Comparison of ENCODE assay signal across 14 mouse cellular contexts in genomic region chr5:135537794-135538214, GRCm38 (mm10). TPM values are rescaled to one million over a fixed set of nuclear protein-coding genes. Genes with fewer than 3 reads are reported as not detected.
DNase-seq lines count a peak whose midpoint lies in the region; ATAC-seq and TF ChIP-seq lines count a peak whose summit lies in the region.
"Had no signal": no experiment of that assay in that cellular context is flagged by ENCODE, and none has a peak within 500 bp of the region (broad histone marks: within the 10 kb centered on the region; RNA-seq: fewer than 3 reads in every experiment).

No protein-coding gene starts in this region.

- peak; percentile 15; the same call in 1 of the 2 replicates for ATAC-seq in liver, embryonic 13.5 days (ENCODE audit: low read depth)
- ATAC-seq in hindbrain, embryonic 12.5 days (ENCODE audit: low FRiP score), result no peak
- ATAC-seq in erythroblast, adult 5-6 weeks (replicated peaks; ENCODE audit: low FRiP score, poor library complexity, severe bottlenecking), result no peak
- ATAC-seq: midbrain, embryonic 13.5 days had no signal

- peaks cover 3% of the 10 kb centered on the region for H3K4me1 ChIP-seq in ES-Bruce4 (ENCODE audit: control insufficient read depth, insufficient read depth, low read length)
- peaks cover 3% of the 10 kb centered on the region; the same call in 1 of the 2 replicates for H3K4me1 ChIP-seq in liver, embryonic 13.5 days (replicated peaks)
- no peaks in the 10 kb centered on the region for H3K4me1 ChIP-seq in hindbrain, embryonic 12.5 days
- H3K4me1 ChIP-seq: hindbrain, embryonic 15.5 days; limb, embryonic 12.5 days; midbrain, embryonic 13.5 days had no signal

- H3K36me3 ChIP-seq in ES-Bruce4 (ENCODE audit: control insufficient read depth, insufficient read depth, low read length, poor library complexity, severe bottlenecking), result no peaks in the 10 kb centered on the region
- no peaks in the 10 kb centered on the region for H3K36me3 ChIP-seq in liver, embryonic 13.5 days
- H3K36me3 ChIP-seq in hindbrain, embryonic 12.5 days, result no peaks in the 10 kb centered on the region
- H3K36me3 ChIP-seq: hindbrain, embryonic 15.5 days; limb, embryonic 12.5 days; midbrain, embryonic 13.5 days had no signal

- no peak overlapping the region for H3K4me3 ChIP-seq in ES-Bruce4 (ENCODE audit: low read depth, low read length)
- no peak overlapping the region for H3K4me3 ChIP-seq in liver, embryonic 13.5 days (replicated peaks)
- H3K4me3 ChIP-seq in hindbrain, embryonic 12.5 days, result no peak overlapping the region
- H3K4me3 ChIP-seq: hindbrain, embryonic 15.5 days; layer of hippocampus, adult 2 months; limb, embryonic 12.5 days; midbrain, embryonic 13.5 days had no signal

- TF ChIP-seq POLR2A in ES-Bruce4 (IDR thresholded peaks at IDR 0.05; ENCODE audit: insufficient read depth, low read length), result no peak

- H3K4me2 ChIP-seq in liver, embryonic 13.5 days, result peak overlapping the region; percentile 1; the same call in 1 of the 2 replicates
- H3K4me2 ChIP-seq in hindbrain, embryonic 12.5 days (replicated peaks), result no peak overlapping the region
- H3K4me2 ChIP-seq: hindbrain, embryonic 15.5 days; limb, embryonic 12.5 days; midbrain, embryonic 13.5 days had no signal

- TF ChIP-seq EP300 in ES-Bruce4 (IDR thresholded peaks at IDR 0.05; ENCODE audit: insufficient read depth, low read depth, low read length), result no peak

- TF ChIP-seq CTCF in ES-Bruce4 (IDR thresholded peaks at IDR 0.05; ENCODE audit: low read depth, low read length), result peak; percentile 20

- peak; percentile 73 to 76 for DNase-seq in B cell, adult 2 months
- DNase-seq in liver, embryonic 13.5 days, result no peak
- peak; percentile 41 to 60 for DNase-seq in spleen, adult 18-20 months
- DNase-seq in ovary, postnatal 36 days (ENCODE audit: low spot score), result no peak
- DNase-seq in MN1 (ENCODE audit: low spot score), result no peak
- DNase-seq: cerebellum, adult 2 months had no signal

- no peak overlapping the region for H3K27ac ChIP-seq in ES-Bruce4 (ENCODE audit: insufficient read depth, low read length)
- H3K27ac ChIP-seq in liver, embryonic 13.5 days, result no peak overlapping the region
- no peak overlapping the region for H3K27ac ChIP-seq in hindbrain, embryonic 12.5 days
- H3K27ac ChIP-seq: hindbrain, embryonic 15.5 days; layer of hippocampus, adult 2 months; limb, embryonic 12.5 days; midbrain, embryonic 13.5 days had no signal

- no peaks in the 10 kb centered on the region for H3K9me3 ChIP-seq in ES-Bruce4 (replicated peaks; ENCODE audit: control insufficient read depth, insufficient read depth, low read length, poor library complexity, severe bottlenecking)
- H3K9me3 ChIP-seq in liver, embryonic 13.5 days (replicated peaks), result no peaks in the 10 kb centered on the region
- no peaks in the 10 kb centered on the region for H3K9me3 ChIP-seq in hindbrain, embryonic 12.5 days (replicated peaks)
- H3K9me3 ChIP-seq: hindbrain, embryonic 15.5 days; limb, embryonic 12.5 days; midbrain, embryonic 13.5 days had no signal

- H3K9ac ChIP-seq in ES-Bruce4 (ENCODE audit: low read depth, poor library complexity, severe bottlenecking), result no peak overlapping the region
- H3K9ac ChIP-seq in liver, embryonic 13.5 days, result no peak overlapping the region
- no peak overlapping the region for H3K9ac ChIP-seq in hindbrain, embryonic 12.5 days
- H3K9ac ChIP-seq: hindbrain, embryonic 15.5 days; limb, embryonic 12.5 days; midbrain, embryonic 13.5 days had no signal

- 27% methylated on average over 10 of the region's 10 CpGs for WGBS in liver, embryonic 13.5 days (ENCODE audit: insufficient replicate concordance)
- 81% methylated on average over 10 of the region's 10 CpGs for WGBS in hindbrain, embryonic 12.5 days

- no peaks in the 10 kb centered on the region for H3K27me3 ChIP-seq in ES-Bruce4 (ENCODE audit: control insufficient read depth, insufficient read depth, low read length, poor library complexity, severe bottlenecking)
- no peaks in the 10 kb centered on the region for H3K27me3 ChIP-seq in liver, embryonic 13.5 days
- no peaks in the 10 kb centered on the region for H3K27me3 ChIP-seq in hindbrain, embryonic 12.5 days
- H3K27me3 ChIP-seq: hindbrain, embryonic 15.5 days; limb, embryonic 12.5 days; midbrain, embryonic 13.5 days had no signal

RNA-seq across cellular contexts. Expression of gene Hip1, which starts 7.1 kb away (rescaled TPM):
- 51.6 and 63.2 TPM in 2 replicates for polyA plus RNA-seq in ES-Bruce4 (2011; ENCODE audit: insufficient read depth, insufficient read length, low read depth, missing spikeins)
- polyA plus RNA-seq in liver, embryonic 13.5 days (2015; fragmentation: Nextera tagmentation; extraction: Ambion mirVana), result 3.4 and 4.6 TPM in 2 replicates
- 67.8 and 68.0 TPM in 2 replicates for polyA plus RNA-seq in hindbrain, embryonic 12.5 days (2016; fragmentation: Nextera tagmentation; extraction: Ambion mirVana)
- total RNA-seq in erythroblast, adult 5-6 weeks (2015; ENCODE audit: low replicate concordance), result 1.2 and 5.0 TPM in 2 replicates
- total RNA-seq in erythroblast, adult 5-6 weeks (2017; ENCODE audit: low replicate concordance), result 1.3 and 4.9 TPM in 2 replicates

RNA-seq across cellular contexts. Expression of gene Ccl26, which starts 25.6 kb away (rescaled TPM):
- polyA plus RNA-seq in ES-Bruce4 (2011; ENCODE audit: insufficient read depth, insufficient read length, low read depth, missing spikeins), result not detected in 2 replicates
- not detected in 2 replicates for polyA plus RNA-seq in liver, embryonic 13.5 days (2015; fragmentation: Nextera tagmentation; extraction: Ambion mirVana)
- polyA plus RNA-seq in hindbrain, embryonic 12.5 days (2016; fragmentation: Nextera tagmentation; extraction: Ambion mirVana), result not detected in 2 replicates
- not detected in 2 replicates for total RNA-seq in erythroblast, adult 5-6 weeks (2015; ENCODE audit: low replicate concordance)
- not detected in 2 replicates for total RNA-seq in erythroblast, adult 5-6 weeks (2017; ENCODE audit: low replicate concordance)
- total RNA-seq: gastrocnemius, postnatal 25 days; layer of hippocampus, adult 2 months had no signal
- polyA plus RNA-seq: cerebellum, adult 2 months; hindbrain, embryonic 15.5 days; limb, embryonic 12.5 days; midbrain, embryonic 13.5 days had no signal

RNA-seq across cellular contexts. Expression of gene Ccl24, which starts 35.0 kb away (rescaled TPM):
- not detected in 2 replicates for polyA plus RNA-seq in ES-Bruce4 (2011; ENCODE audit: insufficient read depth, insufficient read length, low read depth, missing spikeins)
- 15.0 and 15.7 TPM in 2 replicates for polyA plus RNA-seq in liver, embryonic 13.5 days (2015; fragmentation: Nextera tagmentation; extraction: Ambion mirVana)
- 2.0 and 3.1 TPM in 2 replicates for polyA plus RNA-seq in hindbrain, embryonic 12.5 days (2016; fragmentation: Nextera tagmentation; extraction: Ambion mirVana)
- not detected in 2 replicates for total RNA-seq in erythroblast, adult 5-6 weeks (2015; ENCODE audit: low replicate concordance)
- total RNA-seq in erythroblast, adult 5-6 weeks (2017; ENCODE audit: low replicate concordance), result not detected in 2 replicates
- total RNA-seq: layer of hippocampus, adult 2 months had no signal

Comparison
In these comparisons a context has a peak if more than half of its experiments do, and no peak if none do; other contexts are left out.
1. DNase-seq: peak in B cell, adult 2 months (2 of 2) and spleen, adult 18-20 months (2 of 2); none in liver, embryonic 13.5 days (single experiment), ovary, postnatal 36 days (single experiment) and MN1 (single experiment).